Mouse (Mus musculus): Measurements from ENCODE around the gene Ninj2.
"Not testable (repeated sequence)": the region's sequence is repeated elsewhere in the genome, so short reads cannot be mapped to it uniquely, and the experiment has no call there.

Gene Ninj2

DNA sequence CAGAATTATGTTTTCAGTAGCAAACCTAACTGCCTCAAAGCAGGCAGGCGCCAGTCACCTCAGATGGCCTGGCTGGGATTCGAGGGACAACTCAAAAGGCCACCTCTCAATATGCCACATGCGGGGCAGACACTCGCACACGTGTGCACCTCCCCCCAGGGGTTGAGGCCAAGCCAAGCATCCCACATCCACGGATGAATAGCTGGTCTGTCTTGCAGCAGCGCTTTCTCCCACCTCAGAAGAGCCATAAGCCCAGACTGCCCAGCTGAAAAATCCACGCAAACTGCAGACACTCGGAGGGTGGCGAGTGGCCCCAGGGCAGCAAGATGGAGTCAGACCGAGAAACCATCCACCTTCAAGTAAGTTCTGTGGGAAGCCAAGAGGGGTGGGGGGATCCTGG, at the start of gene Ninj2:
Gene Ninj2 (plus strand): TSS at position 251 of the 400 bp plus-strand sequence.
- DNase-seq, result no peak

DNA sequence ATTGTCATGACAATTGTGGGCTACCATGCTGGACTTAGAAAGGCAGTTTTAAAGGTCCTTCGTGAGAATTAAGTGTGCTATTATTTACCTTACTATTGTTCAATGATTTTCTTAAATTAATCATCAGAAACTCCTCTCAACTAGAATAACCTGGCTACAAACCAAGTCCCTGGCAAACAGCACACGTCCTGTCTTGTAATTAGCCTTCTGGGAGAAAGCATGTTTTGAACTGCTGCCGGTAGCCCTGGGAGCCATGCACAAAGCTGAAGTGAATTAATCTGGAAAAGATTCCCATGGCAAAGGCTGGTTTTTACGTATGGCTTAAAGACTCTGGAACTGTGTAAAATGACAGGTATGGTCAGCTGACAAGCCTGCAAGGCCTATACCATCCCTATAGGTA, 47.7 kb upstream of the Ninj2 start:
- no peak for DNase-seq

DNA sequence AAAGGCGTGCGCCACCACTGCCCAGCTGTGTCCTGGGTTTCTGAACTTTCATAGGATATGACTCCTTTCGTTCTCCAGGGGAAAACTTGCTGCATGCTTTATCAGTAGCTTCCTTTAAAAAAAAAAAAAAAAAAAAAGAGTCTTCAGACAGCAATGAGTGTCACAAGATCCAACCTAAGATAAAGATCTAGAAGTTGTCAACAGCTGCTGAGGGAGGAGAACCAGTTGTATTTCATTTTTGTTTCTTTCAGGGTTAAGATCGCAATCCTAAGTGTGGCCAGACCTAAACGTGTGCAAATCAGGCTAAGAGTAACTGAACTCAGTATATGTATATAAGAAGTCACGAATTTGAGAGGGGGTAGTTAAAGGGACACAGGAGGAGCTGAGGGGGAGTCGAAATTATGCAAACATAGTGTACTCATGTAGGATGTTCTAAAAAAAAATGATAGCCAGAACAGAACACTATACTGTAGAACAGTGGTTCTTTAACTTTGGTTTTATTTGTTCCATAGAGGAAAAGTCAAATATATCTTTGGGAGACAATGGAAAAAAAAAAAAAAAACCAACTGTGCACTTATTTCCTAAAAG, 45.4 kb upstream of the Ninj2 start:
- DNase-seq, result no peak

DNA sequence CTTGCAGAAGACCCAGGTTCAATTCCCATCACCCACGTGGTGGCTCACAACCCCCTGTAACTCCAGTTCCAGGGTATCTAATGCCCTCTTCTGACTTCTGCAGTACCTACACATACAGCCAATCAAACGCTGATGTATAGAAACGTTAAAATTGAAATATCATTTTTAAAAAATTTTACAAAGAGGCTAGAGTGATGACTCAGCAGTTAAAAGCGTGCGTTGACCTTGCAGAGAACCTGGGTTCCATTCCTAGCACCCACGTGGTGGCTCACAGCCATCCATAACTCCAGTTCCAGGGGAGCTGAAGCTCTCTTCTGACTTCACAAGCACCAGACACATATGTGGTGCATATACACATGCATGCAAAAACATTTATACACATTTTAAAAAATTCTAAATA, 38.7 kb upstream of the Ninj2 start:
- no peak for DNase-seq

DNA sequence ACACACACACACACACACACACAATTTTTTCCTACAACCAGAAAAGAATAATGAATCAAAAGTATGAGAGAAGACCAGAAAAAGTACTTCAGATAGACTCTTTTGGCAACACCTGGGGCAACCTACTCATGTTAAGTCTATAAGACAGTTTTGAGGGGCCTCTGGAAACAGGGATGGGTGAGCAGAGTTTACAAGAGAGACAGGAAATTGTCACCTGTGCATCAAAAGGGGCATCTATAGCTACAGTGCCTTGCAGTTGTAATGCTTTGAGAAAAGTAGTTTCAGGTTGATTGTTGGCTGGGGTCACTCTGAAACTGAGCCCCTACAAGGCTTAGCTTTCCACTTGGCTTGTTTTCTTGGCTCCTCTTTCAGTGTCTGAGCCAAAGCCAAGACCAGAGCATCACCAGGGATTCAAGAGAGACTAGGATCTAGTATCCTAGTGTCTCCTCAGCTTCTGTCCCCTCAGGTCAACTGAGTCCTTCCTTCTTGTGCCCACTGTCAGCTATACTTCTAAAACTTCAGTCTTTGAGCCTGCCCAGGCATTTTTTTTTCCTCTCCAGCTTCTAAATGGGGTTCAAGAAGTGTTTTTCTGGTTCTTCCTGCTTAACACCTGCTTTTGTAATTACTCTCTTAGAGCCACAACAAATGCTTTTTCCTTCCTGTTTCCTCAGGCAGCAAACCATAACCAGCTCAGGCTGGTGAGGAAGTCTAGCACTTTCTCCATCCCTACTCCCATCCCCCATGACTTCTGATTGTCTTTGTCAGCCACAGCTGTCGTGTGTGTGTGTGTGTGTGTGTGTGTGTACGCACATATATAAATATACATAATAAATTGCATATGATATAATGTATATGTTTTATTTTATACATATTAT, 37.2 kb upstream of the Ninj2 start:
- no peak for DNase-seq

DNA sequence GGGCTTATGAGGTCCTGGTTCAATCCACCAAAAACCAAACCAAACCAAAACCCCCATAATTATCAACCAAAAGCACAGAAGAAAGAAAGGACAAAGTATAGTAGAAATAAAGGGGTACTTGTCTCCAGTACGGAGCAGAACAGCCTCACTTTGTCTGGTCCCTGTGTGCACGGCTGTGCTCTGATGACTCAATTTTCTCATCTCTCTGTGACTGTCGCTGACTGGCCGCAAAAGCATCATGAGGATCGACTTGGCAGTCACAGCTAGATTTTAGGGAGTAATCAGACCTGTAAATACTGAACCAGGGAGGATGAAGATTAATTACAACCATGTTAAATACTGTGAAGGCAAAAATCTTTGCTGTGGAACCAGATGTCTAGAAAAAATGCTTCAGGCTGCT, 30.2 kb upstream of the Ninj2 start:
- no peak for DNase-seq

DNA sequence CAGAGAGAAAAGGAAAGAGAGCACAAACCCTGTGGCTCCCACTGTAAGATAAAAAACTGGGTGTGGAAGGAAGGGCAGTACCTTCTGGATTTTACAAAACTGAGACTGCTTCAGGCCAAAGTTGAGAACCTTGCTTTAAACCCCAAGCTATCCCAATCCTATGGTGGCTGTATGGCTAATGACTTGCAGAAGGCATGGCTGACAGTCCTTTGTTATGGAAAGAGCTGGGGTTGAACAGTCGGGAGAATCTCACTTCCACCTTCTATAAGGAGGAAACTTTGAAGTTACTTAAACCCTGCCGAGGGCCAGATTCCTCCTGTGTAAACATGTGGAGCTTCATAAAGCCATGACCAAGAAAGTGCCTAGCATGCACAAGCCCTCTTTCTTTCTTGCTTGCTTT, 28.5 kb upstream of the Ninj2 start:
- no peak for DNase-seq

DNA sequence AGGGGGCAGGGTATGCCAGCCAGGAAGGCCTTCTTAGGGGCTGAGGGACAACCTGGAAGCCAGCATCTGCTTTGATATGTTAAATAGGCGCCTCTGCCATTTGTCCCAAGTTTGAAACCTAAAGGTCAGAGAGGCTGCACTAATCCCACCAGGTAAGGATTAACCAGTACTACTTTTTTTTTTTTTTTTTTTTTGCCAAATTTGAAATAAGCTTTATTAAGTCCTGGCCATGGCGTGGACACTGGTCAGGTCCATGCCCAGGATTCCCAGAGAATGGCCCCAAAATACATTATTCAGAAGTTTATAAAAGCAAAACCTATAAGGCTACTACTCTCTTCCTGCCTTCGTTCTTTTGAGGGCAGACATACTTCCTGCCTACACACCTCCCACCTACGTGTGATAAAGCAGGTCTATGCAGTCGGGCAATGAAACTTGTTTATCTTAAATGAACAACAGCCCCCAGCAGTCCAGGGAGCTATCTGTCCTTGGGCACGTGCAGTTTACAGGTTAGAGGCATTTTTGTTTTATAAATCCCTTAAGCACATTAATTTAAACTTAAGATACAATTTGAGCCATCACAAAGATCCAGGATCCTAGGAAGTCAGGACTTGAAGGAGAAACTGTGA, 27.5 kb upstream of the Ninj2 start:
- DNase-seq, result no peak

DNA sequence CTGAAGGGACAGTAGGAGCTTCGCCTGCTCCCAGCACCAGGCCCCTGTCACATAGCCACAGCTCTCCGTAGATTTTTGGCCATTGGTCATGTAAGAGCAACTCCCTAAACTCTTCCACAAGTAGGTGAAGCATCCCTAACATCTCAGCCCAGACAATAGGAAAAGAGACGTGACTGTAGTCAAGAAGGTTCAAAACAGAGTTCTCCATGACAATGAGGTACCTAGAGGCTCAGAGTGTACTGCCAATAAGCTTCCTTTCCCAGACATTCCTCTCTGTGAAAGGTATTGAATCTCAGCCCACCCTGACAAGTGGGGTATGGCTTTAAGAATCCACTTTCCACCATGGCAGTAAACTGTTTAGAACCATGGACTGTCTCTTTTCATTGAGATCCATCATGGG, 23.6 kb upstream of the Ninj2 start:
- no peak for DNase-seq

DNA sequence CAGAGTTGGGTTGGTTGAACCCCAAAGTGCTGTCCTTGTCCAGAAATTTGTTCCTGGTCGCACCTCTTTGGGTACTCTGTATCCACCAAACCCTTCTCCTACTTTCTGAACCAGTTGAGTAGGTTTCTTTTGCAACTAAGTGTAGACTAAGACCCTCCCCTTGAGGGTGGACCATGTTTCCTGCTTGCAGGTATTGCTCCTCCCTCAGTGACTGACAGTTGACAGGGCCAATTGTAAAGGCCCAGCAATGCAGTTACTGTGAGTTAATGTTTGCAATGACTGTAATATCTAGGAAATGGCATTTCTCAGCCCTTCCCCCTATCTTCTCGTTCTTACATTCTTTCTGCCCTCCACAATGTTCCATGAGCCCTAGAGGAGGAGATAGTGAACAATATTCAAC, 20.5 kb upstream of the Ninj2 start:
- DNase-seq, result no peak

DNA sequence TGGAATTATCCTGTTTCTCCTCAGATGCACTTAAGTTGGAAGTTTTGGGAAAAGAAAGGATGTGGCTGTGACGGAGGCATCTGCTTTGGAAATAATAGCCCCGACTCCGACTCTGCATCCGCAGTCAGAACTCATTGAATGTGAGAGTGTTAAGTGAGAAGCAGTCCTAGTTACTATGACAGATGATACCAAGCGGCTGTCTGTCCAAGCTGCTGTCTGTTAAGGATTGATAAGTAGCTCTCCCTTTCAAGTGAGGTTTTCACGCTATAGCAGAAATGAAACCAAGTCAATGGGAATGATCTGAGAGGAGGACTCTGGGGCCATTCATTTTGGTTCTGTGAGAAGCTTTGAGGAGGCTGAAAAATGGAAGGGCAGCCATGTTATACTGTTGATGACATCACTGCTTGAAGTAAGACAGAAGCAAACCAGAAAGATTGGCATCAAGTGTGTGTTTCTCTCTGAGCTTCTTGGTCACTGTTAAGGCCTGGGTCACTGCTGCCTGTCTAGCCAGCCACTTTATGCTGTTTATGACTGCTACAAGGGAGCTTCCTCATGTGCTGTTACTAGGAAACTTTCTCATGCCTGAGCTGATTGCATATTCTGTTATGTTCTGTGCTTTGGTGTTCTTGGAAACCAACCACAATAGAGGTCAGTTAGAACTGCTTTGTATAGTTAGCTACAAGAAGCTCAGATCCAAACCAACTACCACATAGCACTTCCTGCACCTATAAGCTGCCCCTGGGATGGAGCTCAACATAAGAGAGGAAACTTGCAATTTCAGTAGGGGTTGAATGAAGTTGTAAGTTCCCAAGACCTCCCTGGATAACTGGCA, 16.3 kb upstream of the Ninj2 start:
- no peak for DNase-seq

DNA sequence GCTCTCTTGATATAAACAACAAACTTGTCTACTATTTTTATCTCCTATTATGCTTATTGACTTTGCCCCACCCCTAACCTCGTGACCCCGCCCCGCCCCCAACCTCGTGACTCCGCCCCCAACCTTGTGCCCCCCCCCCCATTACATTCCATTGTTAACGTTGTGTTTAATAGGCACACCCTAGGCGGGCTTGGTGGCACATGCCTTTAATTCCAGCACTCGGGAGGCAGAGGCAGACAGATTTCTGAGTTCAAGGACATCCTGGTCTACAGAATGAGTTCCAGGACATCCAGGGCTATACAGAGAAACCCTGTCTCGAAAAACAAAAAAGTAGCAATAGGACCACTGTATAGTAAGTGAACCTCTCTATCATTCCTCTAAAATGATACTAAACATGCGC, 13.6 kb upstream of the Ninj2 start:
- DNase-seq, result no peak

DNA sequence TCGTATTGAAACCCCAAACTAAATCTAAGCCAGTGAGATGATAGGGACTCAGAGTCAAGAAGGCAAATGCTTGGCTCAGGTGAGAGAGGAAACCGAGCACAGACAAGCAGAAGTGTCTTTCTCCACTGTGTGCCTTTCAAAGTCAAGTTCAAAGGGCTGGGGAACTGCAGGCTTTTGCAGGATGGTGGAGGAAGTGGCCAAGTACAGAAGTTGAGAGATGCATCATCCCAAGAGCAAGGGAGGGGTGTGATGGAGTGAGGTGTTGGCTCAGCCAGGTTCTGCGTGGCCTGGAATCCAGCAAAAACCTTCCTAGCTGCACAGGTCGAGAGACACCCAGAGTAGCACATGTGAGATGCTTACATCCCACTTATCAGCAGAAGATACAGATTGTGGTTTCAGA, 11.6 kb upstream of the Ninj2 start:
- DNase-seq, result no peak

DNA sequence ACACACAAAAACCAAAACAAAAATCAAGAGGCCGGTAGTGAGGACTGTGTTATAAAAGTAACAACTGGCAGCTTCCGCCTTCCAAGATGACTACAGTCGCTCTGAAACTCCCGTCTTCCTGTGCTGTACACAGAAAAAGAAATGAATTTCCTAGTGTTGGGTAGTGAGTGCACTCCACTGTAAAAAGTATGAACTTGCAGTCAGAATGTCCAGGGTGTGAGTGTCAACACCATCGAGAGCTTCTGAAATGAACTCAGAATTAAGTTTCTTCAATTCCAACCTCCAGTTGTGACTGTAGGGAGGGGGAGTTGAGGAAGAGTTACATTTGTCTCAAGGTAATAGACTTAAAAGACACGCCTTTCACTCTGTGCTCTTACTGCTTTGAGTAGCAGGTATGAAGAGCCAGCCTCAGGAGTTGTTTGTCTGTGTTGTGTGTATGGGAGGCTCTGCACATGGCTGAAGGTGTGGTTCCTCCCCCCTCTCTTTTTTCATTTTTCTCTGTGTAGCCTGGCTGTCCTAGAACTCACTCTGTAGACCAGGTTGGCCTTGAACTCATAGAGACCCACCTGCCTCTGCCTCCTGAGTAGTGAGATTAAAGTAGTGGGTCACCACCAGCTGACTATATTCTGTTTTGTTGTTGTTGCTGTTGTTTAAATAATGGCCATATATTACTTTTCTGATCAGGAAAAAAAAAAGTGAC, 10.7 kb upstream of the Ninj2 start:
- DNase-seq, result no peak

DNA sequence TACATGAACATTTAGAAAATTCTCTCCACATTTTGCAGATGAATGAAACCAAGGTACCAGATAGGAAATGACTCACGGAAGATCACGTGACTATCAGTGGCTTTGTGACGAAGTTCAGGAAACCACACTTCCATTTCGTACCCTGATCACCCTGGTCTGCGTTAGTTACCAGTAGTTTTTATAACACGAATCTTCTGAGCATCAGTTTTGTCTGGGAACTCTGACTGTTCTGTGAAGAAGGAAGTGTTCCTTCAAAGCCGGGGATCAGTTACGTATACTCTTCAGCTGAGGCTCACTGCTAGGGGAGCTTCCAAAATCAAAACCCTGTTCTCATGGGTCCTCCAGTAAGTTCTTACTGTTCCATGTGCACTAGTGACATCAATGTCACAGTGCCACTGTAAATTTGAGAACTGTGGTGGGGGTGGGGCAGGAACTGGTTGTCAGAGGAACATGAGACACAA, 10.2 kb upstream of the Ninj2 start:
- DNase-seq, result no peak

DNA sequence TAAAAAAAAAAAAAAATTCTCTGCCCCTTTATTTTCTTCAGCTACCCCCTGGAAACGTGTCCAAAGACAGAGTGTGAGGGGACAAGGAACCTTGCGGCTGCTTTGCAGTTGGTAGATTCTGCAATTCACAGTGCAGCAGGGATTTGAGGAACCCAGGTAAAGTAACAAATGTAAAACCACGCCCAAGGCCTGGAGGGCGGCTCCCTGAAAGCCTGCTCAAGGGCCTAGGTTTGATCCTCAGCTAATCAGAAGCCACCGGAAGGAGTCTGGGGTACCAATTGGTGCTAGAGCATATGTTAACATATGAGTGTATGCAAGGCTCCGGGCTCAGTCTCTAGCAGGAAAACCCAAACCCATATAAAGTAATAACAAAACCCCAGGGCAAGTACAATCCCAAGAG, 9.7 kb upstream of the Ninj2 start:
- DNase-seq, result no peak

DNA sequence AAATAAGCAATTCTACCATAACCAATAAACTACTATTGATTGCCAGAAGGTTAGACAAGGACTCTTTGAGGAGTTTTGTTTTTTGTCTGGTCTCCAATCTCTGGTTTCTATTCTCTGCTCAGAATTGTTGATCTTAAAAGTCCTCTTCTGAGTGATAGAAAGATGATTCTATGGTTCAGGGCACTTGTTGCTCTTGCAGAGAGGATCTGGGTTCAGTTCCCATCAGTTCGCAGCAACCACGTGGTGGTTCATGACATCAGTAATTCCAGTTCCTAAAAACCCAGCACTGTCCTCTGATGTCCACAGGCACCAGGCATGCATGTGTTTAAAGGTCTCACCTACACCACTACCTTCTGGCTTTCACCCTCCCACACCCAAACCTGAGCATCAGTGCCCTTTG, 8.2 kb upstream of the Ninj2 start:
- no peak for DNase-seq

DNA sequence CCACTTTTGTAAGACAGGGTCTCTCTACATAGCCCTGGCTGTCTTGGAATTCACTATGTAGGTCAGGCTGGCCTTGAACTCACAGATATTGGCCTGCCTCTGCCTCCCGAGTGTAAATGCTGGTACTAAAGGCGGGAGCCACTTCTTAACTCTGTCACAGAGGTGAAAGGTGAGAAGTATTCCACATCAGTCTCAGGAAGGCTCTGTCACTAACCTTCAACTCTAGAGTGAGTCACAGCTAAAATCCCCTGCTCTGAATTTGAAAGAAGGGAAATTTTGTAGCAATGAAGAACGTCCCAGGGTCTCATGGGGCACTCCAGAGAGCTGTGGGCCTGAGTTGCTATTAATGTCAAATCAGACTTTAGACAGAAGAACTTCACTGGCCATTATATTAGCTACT, 7.3 kb upstream of the Ninj2 start:
- DNase-seq, result no peak

DNA sequence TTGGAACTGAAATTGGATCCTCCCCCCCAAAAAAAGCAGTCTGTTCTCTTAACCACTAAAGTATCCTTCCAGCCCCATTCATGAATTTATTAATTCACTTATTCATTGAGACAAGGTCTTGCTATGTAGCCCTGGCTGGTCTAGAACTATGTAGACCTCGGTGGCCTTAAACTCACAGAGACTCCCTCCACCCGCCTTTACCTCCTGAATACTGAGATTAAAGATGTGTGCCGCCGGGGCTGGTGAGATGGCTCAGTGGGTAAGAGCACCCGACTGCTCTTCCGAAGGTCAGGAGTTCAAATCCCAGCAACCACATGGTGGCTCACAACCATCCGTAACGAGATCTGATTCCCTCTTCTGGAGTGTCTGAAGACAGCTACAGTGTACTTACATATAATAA, 6.1 kb upstream of the Ninj2 start:
- DNase-seq, result not testable (repeated sequence)

DNA sequence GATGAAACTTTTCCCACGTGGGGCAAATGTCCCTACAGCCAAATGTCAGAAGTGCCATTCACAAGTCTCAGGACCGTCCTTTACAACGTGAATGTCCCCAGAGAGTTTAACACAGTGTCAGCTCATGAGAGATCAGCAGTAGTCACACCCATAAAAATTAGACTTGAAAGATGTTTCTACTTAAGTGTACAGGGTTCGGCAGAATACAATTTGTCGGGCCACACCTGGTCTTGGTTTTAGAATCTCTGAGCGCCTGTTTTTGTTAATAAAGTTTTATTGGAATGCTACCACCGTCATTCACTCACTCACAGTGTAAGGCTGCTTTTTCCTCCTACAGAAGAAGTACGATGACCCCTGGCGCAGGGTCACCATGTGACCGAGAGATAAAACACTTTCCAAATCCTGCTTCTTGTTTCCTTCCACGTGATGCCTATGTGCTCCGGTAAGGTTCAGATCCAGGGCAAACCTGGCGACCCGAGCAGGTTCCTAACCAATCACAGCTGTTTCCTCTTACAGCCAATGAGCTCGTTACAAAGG, 2.4 kb upstream of the Ninj2 start:
- no peak for DNase-seq

DNA sequence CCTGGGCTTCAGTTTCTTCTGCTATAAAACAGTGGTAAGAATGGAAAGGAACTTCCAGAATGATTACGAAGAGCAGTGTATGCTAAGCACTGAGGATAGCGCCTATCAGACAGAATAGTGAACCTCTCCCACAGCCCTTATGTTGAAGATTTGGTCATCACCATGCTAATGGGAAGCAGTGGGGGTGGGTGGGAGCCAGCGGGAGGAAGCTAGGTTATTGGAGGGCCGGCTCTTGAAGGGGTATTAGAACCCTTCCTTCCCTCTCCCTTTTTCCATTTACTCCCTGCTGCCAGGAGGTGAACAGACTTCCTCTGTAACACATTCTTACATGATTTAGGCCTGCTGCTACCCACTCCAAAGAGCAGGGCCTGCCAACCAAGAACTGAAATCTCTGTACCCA, 1.2 kb upstream of the Ninj2 start:
- no peak for DNase-seq

DNA sequence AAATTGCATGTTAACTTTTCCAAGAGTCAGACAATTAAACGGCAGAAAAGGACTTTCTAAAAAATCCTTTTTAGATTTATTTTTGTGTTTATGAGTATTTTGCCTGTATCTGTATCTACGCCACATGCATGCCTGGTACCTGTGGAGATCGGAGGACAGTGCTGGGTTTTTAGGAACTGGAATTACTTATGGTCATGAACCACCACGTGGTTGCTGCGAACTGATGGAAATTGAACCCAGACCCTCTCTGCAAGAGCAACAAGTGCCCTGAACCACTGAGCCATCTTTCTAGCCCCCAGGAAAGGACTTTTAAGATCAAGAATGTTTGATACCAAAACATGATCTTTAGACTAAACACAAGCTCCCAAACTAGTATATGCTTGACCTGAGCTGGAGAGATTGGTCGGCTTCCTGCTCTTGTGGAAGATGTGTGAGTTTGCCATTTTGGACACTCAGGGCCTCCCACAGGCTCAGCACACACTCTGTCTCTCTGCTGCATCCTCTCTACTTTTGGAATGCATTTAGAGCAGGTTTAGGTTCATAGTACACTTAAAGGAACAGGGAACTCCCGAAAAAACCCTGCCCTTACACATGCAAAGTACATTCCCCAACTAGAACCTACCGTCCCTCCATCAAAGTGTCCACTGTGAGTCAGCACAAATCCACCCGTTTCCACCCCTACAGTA, 1.1 kb downstream of the Ninj2 start:
- DNase-seq, result no peak
